Mouse (Mus musculus) heart, embryonic 11.5 days (tissue): Measurements from ENCODE around the gene Rbbp7. TPM values are rescaled to one million over a fixed set of nuclear protein-coding genes. Genes with fewer than 3 reads are reported as not detected.

ENCODE experiments used
- ATAC-seq: fragments of 200-750 bp; cut with Nextera tagmentation; replicated peaks from 2 replicates; pipeline ENCODE4 v1.8.0; 2017; ENCODE audit warnings: moderate library complexity; ENCODE audit not compliant: insufficient number of reproducible peaks, low FRiP score, low TSS enrichment
- H3K27ac ChIP-seq: fragments of 300-500 bp; sonication (generic); 2 replicates; pipeline ENCODE4 v1.5.1; 2014; ENCODE audit warnings: mild to moderate bottlenecking, low read depth, low read length
- H3K27me3 ChIP-seq: fragments of 300-500 bp; sonication (generic); 2 replicates; pipeline ENCODE4 v1.6.1; 2014; ENCODE audit warnings: mild to moderate bottlenecking, low read length, mixed read lengths; ENCODE audit not compliant: control insufficient read depth, insufficient read depth
- H3K36me3 ChIP-seq: fragments of 300-500 bp; sonication (generic); 2 replicates; pipeline ENCODE4 v1.6.1; 2014; ENCODE audit warnings: mild to moderate bottlenecking, low read length, moderate library complexity, mixed read lengths; ENCODE audit not compliant: control insufficient read depth, insufficient read depth
- H3K4me1 ChIP-seq: fragments of 300-500 bp; sonication (generic); 2 replicates; pipeline ENCODE4 v1.6.1; 2014; ENCODE audit warnings: low read length; ENCODE audit not compliant: control insufficient read depth, insufficient read depth
- H3K4me2 ChIP-seq: fragments of 300-500 bp; sonication (generic); 2 replicates; pipeline ENCODE4 v1.6.1; 2014; ENCODE audit warnings: mild to moderate bottlenecking, moderate library complexity
- H3K4me3 ChIP-seq: fragments of 300-500 bp; sonication (generic); 2 replicates; pipeline ENCODE4 v1.5.1; 2014; ENCODE audit warnings: low read depth, low read length
- H3K9ac ChIP-seq: fragments of 300-500 bp; sonication (generic); 2 replicates; pipeline ENCODE4 v1.6.1; 2014; ENCODE audit warnings: mild to moderate bottlenecking, low read depth, low read length, moderate library complexity
- H3K9me3 ChIP-seq: fragments of 300-500 bp; sonication (generic); replicated peaks from 2 replicates; pipeline ENCODE4 v1.6.1; 2016; ENCODE audit warnings: low read length; ENCODE audit not compliant: control insufficient read depth
- WGBS: fragments of 180-500 bp; shearing (Covaris S2); extraction: QIAGEN DNeasy Blood & Tissue Kit; methylation state at CpG from one replicate; pipeline ENCODE4 v1.1.7; 2014; ENCODE audit not compliant: insufficient replicate concordance; 5-methylcytosine and 5-hydroxymethylcytosine counted together
- polyA plus RNA-seq: library from polyadenylated mRNA; unstranded; fragments of >200 nt; fragmentation: Nextera tagmentation; extraction: Ambion mirVana; gene quantifications from 2 replicates; pipeline ENCODE4 v1.2.1, GENCODE M21; 2014

Gene Rbbp7
- polyA plus RNA-seq, 1 experiment from 2014 or later: 441 TPM

GRCm38 (mm10) chrX:162736140-162736659 lies 24.0 kb upstream of the Rbbp7 start:
- Histone ChIP-seq H3K27ac (peak overlapping the region; percentile 66; the same call in 1 of the 2 replicates), H3K27me3 (no peaks in the 10 kb centered on the region), H3K9ac (peak overlapping the region; percentile 61; the same call in 1 of the 2 replicates), H3K4me2 (peak overlapping the region; percentile 66), H3K4me3 (peak overlapping the region; percentile 47), H3K4me1 (no peaks in the 10 kb centered on the region), H3K9me3 (no peaks in the 10 kb centered on the region), H3K36me3 (no peaks in the 10 kb centered on the region)
- WGBS: 27% methylated on average over 8 of the region's 9 CpGs
- peak; percentile 68 for ATAC-seq

DNA sequence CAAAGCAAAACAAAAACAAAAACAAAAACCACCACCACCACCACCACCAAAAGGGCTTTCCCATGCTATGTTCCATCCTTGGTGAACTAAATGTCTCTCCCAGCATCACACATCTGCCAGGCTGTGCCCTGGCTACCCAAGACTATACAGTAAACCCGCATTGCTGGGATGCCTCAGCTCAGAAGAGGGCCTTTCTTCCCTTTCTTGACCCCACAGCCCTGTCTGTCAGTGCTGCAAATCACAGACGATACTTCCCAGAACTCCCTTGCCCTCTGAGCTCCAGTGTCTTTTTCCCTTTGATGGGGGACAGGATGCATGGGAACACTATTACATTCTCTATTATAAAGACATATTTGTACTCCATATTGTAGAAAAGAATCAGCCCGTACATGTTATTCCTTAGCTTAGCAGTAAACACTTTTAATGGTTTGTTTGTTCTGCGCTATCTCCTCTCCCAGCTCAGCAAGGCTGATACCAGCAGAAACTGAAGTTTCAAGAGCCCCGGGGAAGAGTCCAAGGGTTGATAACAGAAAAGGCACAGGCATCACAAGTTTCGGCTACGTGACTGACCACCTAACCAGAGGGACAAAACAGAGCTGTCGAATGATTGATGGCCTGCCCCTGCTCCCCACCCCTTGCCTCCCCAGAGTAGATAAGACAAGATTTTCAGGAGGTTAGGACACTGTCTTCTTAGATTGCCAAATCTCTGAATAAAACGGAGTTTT lies 11.3 kb upstream of the Rbbp7 start:
- H3K36me3 ChIP-seq: no peaks in the 10 kb centered on the region
- H3K27me3 ChIP-seq: no peaks in the 10 kb centered on the region
- H3K9me3 ChIP-seq: no peaks in the 10 kb centered on the region
- H3K9ac ChIP-seq: no peak overlapping the region
- ATAC-seq: no peak
- H3K4me1 ChIP-seq: no peaks in the 10 kb centered on the region
- peak overlapping the region; percentile 66; the same call in 1 of the 2 replicates for H3K27ac ChIP-seq
- H3K4me3 ChIP-seq: no peak overlapping the region
- WGBS: 28% methylated on average over 9 of the region's 9 CpGs
- H3K4me2 ChIP-seq: no peak overlapping the region

DNA sequence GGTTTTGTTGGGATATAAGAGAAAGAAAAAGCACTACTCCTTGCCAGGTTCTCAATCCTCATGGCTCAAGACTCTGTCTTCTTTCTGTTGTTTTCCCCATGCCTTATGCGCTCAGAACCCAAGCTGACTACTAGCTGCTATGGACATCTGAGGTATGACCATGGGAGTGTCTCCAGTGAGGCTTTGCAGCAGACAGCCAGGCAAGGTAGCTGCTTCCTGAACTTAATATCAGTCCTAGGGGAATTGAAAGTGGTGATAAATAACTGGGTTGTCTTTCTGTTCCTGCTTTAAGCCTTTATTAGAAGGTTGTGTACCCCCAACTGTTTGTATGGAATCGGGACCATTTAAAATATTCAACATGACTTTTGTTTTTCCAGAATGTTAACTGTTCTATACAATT lies 7.8 kb upstream of the Rbbp7 start:
- Histone ChIP-seq H3K4me1 (no peaks in the 10 kb centered on the region), H3K4me2 (no peak overlapping the region), H3K27me3 (no peaks in the 10 kb centered on the region), H3K4me3 (no peak overlapping the region), H3K36me3 (no peaks in the 10 kb centered on the region), H3K9me3 (no peaks in the 10 kb centered on the region), H3K9ac (no peak overlapping the region), H3K27ac (no peak overlapping the region)
- WGBS: 86% methylated on average over 2 of the region's 2 CpGs
- ATAC-seq: no peak

DNA sequence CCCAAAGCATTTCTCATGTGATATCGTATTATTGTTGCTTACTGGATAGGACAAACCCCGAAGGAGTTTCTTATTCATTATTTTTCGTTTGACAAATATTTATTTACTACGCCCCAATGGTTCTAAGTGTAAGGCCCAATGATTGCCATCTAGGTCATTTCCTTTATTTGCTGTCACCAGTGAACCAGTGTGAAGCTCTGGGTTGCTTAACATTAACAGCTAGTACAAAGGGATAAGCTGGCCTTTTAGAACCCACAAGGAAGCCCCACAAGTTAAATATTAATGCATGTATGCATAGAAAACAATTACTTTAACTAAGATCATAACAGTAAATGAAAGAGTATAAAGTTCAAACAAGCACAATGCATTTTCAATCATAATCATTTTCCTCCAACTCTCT lies 5.9 kb upstream of the Rbbp7 start:
- Histone ChIP-seq H3K4me1 (no peaks in the 10 kb centered on the region), H3K4me3 (no peak overlapping the region), H3K9ac (no peak overlapping the region), H3K36me3 (no peaks in the 10 kb centered on the region), H3K27ac (no peak overlapping the region), H3K4me2 (no peak overlapping the region), H3K27me3 (no peaks in the 10 kb centered on the region), H3K9me3 (no peaks in the 10 kb centered on the region)
- no peak for ATAC-seq
- WGBS: 80% methylated on average over 4 of the region's 4 CpGs

DNA sequence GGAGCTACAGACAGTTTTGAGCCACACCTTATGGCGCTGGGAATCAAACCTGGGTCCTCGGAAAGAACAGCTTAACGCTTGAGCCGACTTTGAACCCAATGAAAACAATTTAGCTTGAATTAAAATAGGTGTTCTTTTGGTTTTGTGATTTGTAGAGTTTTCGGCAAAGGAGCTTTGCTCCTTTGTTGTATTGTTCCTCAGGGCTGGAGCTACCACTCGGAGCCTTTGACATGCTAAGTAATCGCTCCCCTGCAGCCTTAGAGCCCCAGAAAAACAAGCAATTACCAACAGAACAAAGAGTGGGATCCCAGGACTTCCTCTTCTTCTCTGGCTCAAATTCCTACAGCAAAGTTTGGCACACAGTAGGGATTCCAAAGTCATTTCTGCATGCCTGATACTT lies 4.1 kb upstream of the Rbbp7 start:
- H3K9me3 ChIP-seq: no peaks in the 10 kb centered on the region

GRCm38 (mm10) chrX:162759251-162760114 lies 719 bp upstream of the Rbbp7 start:
- ATAC-seq: no peak
- peak overlapping the region; percentile 71 for H3K4me3 ChIP-seq
- H3K4me1 ChIP-seq: no peaks in the 10 kb centered on the region
- no peaks in the 10 kb centered on the region for H3K36me3 ChIP-seq
- H3K9me3 ChIP-seq: no peaks in the 10 kb centered on the region
- peak overlapping the region; percentile 68 for H3K9ac ChIP-seq
- H3K4me2 ChIP-seq: peak overlapping the region; percentile 60
- 21% methylated on average over 27 of the region's 32 CpGs for WGBS
- peak overlapping the region; percentile 98 for H3K27ac ChIP-seq
- no peaks in the 10 kb centered on the region for H3K27me3 ChIP-seq

More for the DNA sequence above, 4.1 kb upstream of the Rbbp7 start:
- Histone ChIP-seq H3K4me2 (no peak overlapping the region), H3K4me3 (no peak overlapping the region), H3K27ac (no peak overlapping the region), H3K9ac (no peak overlapping the region), H3K4me1 (no peaks in the 10 kb centered on the region), H3K27me3 (no peaks in the 10 kb centered on the region), H3K36me3 (no peaks in the 10 kb centered on the region)
- 50% methylated on average over 7 of the region's 7 CpGs for WGBS
- no peak for ATAC-seq

GRCm38 (mm10) chrX:162760958-162761515 lies 835 bp downstream of the Rbbp7 start:
- H3K36me3 ChIP-seq: no peaks in the 10 kb centered on the region
- H3K9ac ChIP-seq: peak overlapping the region; percentile 84
- peak overlapping the region; percentile 98 for H3K27ac ChIP-seq
- ATAC-seq: peak; percentile 21; the same call in 1 of the 2 replicates
- H3K4me1 ChIP-seq: no peaks in the 10 kb centered on the region
- no peaks in the 10 kb centered on the region for H3K27me3 ChIP-seq
- H3K9me3 ChIP-seq: no peaks in the 10 kb centered on the region
- 16% methylated on average over 40 of the region's 50 CpGs for WGBS
- peak overlapping the region; percentile 71 for H3K4me3 ChIP-seq
- peak overlapping the region; percentile 62 for H3K4me2 ChIP-seq

DNA sequence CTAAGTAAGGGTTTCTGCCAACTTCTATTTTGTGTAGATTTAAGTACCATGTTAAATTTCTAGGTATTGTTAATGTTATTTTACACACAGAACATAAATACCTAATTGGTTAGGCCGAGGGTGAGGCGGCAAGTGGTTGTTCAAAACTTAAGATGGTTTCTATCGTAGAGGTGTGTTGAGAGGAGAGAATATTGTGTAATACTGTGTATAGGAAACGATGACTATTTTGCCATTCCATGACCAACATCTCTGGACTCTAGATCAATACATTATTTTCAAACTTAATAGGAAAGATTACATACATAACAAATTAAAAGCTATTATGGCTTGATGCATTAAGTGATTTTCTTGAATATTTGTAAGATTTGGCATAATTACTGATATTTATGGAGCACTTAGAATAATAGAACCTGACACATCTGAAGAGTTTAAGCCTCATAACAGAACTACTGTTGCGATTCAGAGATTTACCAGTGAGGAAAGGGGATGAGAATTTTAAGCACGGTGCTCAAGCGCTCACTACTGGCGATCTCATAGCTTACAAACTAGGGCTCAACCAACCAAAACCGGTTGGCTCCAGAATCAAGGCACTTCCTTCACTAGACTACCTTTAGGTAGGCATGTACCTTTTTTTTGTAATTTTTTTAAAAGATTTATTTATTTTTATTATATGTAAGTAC lies 1.7 kb downstream of the Rbbp7 start:
- Histone ChIP-seq H3K9me3 (no peaks in the 10 kb centered on the region), H3K4me1 (no peaks in the 10 kb centered on the region), H3K27ac (no peak overlapping the region), H3K4me3 (peak overlapping the region; percentile 71), H3K4me2 (peak overlapping the region; percentile 62), H3K36me3 (no peaks in the 10 kb centered on the region), H3K27me3 (no peaks in the 10 kb centered on the region), H3K9ac (peak overlapping the region; percentile 84)
- 39% methylated on average over 9 of the region's 9 CpGs for WGBS
- ATAC-seq: no peak
